In the genomic region with DNA sequence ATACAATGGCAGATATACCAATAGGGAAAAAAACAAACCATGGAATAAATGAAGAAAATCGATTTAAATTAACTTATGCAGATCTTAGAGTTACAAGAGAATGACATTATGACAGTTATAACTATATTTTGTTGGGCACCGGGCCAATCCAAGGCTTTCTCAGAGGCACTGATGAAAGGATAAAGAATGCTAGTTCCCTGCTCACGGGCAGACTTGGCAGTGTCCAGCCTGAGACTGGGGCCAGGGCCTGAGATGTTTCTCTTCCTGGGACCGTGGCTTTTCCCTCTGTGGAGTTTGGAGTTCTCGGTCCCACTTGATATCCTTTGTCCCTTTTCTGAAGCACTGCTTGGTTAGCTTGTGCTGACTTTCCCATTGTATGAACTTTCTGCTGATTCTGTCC, we compare ENCODE assay signal across 9 mouse cellular contexts.
"Had no signal": no experiment of that assay in that cellular context is flagged by ENCODE, and none has a peak within 500 bp of the region (broad histone marks: within the 10 kb centered on the region; RNA-seq: fewer than 3 reads in every experiment).

No protein-coding gene starts in this region.

- DNase-seq: kidney, postnatal 36 days; layer of hippocampus, postnatal 36 days; liver, embryonic 13.5 days; lung, adult 2 months; lung, postnatal 4 days; midbrain, embryonic 14.5 days; thymus, adult 2 months; thymus, postnatal 14 days; thymus, postnatal 4 days had no signal
